Mouse (Mus musculus): ENCODE data around the gene Senp3. TPM values are rescaled to one million over a fixed set of nuclear protein-coding genes. Genes with fewer than 3 reads are reported as not detected.
"Not testable (repeated sequence)": the region's sequence is repeated elsewhere in the genome, so short reads cannot be mapped to it uniquely, and the experiment has no call there.

The Senp3 gene
- total RNA-seq, 2 experiments from 2014 or later, result 22.7 TPM

- intact Hi-C loops (cut with DNase I), result loop anchor here (5.0 kb wide), 1 partner anchor 45 kb away; no protein-coding TSS in a partner anchor
- DNase-seq, result no peak
These were observed 25.6 kb upstream of the Senp3 start for GRCm38 (mm10) chr11:69707480-69707847.

- intact Hi-C loops (cut with DNase I), result loop anchor here (5.0 kb wide), 1 partner anchor 45 kb away; no protein-coding TSS in a partner anchor
These were observed 25.0 kb upstream of the Senp3 start for GRCm38 (mm10) chr11:69706775-69707479.

GRCm38 (mm10) chr11:69704613-69705010 is 22.7 kb upstream of the Senp3 start:
- intact Hi-C loops (cut with DNase I), result loop anchor here (5.0 kb wide), 1 partner anchor 48 kb away; no protein-coding TSS in a partner anchor
- DNase-seq, result no peak

More at GRCm38 (mm10) chr11:69706775-69707479, 25.0 kb upstream of the Senp3 start:
- DNase-seq, result peak; percentile 79 to 81

- intact Hi-C loops (cut with DNase I), result no loop called here
These were observed 22.1 kb upstream of the Senp3 start for GRCm38 (mm10) chr11:69703814-69704612.

GRCm38 (mm10) chr11:69703381-69703780 is 21.5 kb upstream of the Senp3 start:
- intact Hi-C loops (cut with DNase I); DNase-seq: not testable (repeated sequence)

More at GRCm38 (mm10) chr11:69703814-69704612, 22.1 kb upstream of the Senp3 start:
- DNase-seq, result no peak

GRCm38 (mm10) chr11:69702886-69703285 is 21.0 kb upstream of the Senp3 start:
- intact Hi-C loops (cut with DNase I); DNase-seq: not testable (repeated sequence)

GRCm38 (mm10) chr11:69699595-69699994 is 17.7 kb upstream of the Senp3 start:
- no peak for DNase-seq
- intact Hi-C loops (cut with DNase I), result no loop called here

- intact Hi-C loops (cut with DNase I), result no loop called here
- DNase-seq, result no peak
These were observed 16.7 kb upstream of the Senp3 start for GRCm38 (mm10) chr11:69698574-69698973.

GRCm38 (mm10) chr11:69697396-69697795 is 15.5 kb upstream of the Senp3 start:
- intact Hi-C loops (cut with DNase I), result no loop called here
- DNase-seq, result no peak

GRCm38 (mm10) chr11:69695361-69696181 is 13.7 kb upstream of the Senp3 start, which contains the start of the genes Tnfsf12 and Tnfsfm13:
Gene Tnfsf12, minus strand, starts transcription at chr11:69695849.
Gene Tnfsfm13, minus strand, starts transcription at chr11:69696098.
- intact Hi-C loops (cut with DNase I), result no loop called here
- peak; percentile 73 to 85 for DNase-seq

- intact Hi-C loops (cut with DNase I), result no loop called here
- DNase-seq, result no peak
These were observed 13.1 kb upstream of the Senp3 start for GRCm38 (mm10) chr11:69695046-69695360.

GRCm38 (mm10) chr11:69693421-69693965 is 11.6 kb upstream of the Senp3 start:
- intact Hi-C loops (cut with DNase I), result no loop called here
- DNase-seq, result no peak

GRCm38 (mm10) chr11:69692863-69693262 is 11.0 kb upstream of the Senp3 start:
- intact Hi-C loops (cut with DNase I), result no loop called here

GRCm38 (mm10) chr11:69692196-69692811 is 10.4 kb upstream of the Senp3 start:
- DNase-seq, result no peak
- intact Hi-C loops (cut with DNase I), result no loop called here

More at GRCm38 (mm10) chr11:69692863-69693262, 11.0 kb upstream of the Senp3 start:
- no peak for DNase-seq

GRCm38 (mm10) chr11:69689891-69690290 is 8.0 kb upstream of the Senp3 start:
- no peak for DNase-seq
- intact Hi-C loops (cut with DNase I), result no loop called here

- intact Hi-C loops (cut with DNase I), result no loop called here
- DNase-seq, result no peak
These were observed 5.2 kb upstream of the Senp3 start for GRCm38 (mm10) chr11:69687061-69687460.

GRCm38 (mm10) chr11:69686377-69686776 is 4.5 kb upstream of the Senp3 start:
- intact Hi-C loops (cut with DNase I), result no loop called here
- peak; percentile 88 to 92 for DNase-seq

GRCm38 (mm10) chr11:69685526-69686148 is 3.8 kb upstream of the Senp3 start, which contains the start of gene Tnfsf13:
Gene Tnfsf13, minus strand, starts transcription at chr11:69685784.
- intact Hi-C loops (cut with DNase I), result no loop called here
- peak; percentile 76 to 80 for DNase-seq

GRCm38 (mm10) chr11:69684936-69685335 is 3.1 kb upstream of the Senp3 start:
- no peak for DNase-seq
- intact Hi-C loops (cut with DNase I), result loop anchor here (5.0 kb wide), 1 partner anchor 32 kb away; no protein-coding TSS in a partner anchor

Measured in gastrocnemius, postnatal 36 days (tissue).